Mouse (Mus musculus) thymus, postnatal 0 days (tissue): ENCODE measurements around the gene Rbm47. TPM values are rescaled to one million over a fixed set of nuclear protein-coding genes. Genes with fewer than 3 reads are reported as not detected.

Source experiments
- DNase-seq: peaks from one replicate; pipeline ENCODE4 v3.0.0-alpha.2; 2015; ENCODE audit warnings: low spot score
- polyA plus RNA-seq: library from polyadenylated mRNA; unstranded; fragments of >200 nt; fragmentation: Nextera tagmentation; extraction: Ambion mirVana; gene quantifications from 2 replicates; pipeline ENCODE4 v1.2.1, GENCODE M21; 2015

Rbm47 gene
- polyA plus RNA-seq, 1 experiment from 2014 or later, result 14.4 TPM

DNA sequence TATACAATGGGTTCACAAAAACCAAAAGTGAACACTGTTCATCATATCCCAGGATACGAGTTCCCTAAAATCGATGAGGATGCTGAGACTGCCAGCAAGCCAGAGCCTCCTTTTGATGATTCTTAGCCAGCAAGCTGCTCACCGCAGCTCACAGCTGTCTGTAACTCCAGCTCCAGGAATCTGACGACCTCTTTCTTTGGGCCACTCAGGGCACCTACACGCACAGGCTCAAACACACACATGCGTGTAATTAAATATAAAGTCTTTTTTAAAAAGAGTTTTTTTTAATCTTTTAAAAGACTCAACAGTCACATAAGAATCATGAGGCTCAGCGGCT is 103.8 kb downstream of the Rbm47 start:
- DNase-seq, result peak; percentile 9

DNA sequence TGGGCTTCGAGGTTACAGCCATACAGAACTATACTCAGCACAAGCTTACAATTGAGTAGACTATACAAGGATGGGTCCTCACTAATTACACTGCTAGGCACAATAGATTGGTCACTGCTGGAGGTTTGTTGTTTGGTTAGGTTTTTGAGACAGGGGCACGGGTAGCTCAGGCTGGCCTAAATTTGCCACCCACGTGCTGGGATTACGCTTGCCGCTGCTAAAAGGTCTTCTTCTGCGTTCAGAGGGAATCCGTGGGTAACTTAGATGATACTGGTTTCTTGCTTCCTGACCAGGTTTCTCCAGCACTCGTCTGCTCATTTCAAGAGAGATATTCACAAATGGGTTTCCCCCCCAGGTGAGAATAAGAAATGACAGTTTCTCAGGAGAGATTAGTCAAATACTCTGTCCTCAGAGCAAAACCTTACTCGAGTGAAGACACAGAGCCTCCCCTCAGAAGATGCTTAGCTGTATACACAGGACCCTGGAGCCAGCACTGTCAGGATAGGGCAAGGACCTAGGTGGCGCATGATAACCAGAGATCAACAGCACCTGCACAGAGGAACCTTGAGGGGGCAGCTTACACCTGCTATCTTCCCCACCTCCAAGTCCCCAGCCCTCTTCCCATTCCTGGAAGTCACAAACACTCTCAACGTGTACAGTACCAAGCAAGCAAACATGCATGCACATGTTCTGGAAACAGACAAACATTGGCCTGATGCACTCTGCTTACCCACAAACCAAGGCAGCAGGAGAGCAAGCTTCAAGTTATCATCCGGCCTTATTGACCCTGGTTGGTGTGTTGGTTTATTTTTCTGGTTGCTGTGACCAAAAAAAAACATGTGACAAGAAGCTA is 104.6 kb downstream of the Rbm47 start:
- peak; percentile 32 for DNase-seq

DNA sequence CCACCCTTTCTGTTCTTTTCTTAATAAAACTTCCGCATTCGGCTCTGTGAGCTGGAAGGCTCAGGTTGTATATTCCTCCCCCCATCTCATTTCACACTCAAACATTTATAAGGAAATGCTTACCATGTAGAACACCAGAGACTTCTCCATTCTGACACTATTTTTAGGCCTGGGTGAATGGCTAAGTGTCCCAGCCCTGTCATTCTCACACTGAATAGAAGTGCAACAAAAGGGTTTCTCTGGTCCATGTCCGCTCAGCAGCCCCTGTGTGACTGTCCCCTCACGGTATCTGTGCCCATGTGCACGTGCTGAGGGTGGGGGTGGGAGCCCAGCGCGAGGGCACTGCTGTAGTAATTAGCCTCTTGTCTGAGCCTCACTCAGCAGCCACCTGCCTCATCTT is 105.7 kb downstream of the Rbm47 start:
- no peak for DNase-seq

DNA sequence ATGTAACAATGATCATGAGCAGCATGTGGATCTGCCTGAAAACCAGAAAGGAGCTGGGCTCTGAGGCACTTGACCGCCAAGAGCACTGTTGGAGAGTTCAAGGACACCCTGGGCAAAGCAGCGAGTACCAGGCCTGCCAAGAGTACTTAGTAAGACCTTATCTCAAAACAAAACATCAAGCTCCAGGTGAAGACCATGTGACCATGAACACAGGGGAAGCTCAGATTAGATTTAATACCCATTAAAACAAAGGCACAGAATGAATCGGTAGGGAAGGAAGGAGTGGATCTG is 110.0 kb downstream of the Rbm47 start:
- no peak for DNase-seq

DNA sequence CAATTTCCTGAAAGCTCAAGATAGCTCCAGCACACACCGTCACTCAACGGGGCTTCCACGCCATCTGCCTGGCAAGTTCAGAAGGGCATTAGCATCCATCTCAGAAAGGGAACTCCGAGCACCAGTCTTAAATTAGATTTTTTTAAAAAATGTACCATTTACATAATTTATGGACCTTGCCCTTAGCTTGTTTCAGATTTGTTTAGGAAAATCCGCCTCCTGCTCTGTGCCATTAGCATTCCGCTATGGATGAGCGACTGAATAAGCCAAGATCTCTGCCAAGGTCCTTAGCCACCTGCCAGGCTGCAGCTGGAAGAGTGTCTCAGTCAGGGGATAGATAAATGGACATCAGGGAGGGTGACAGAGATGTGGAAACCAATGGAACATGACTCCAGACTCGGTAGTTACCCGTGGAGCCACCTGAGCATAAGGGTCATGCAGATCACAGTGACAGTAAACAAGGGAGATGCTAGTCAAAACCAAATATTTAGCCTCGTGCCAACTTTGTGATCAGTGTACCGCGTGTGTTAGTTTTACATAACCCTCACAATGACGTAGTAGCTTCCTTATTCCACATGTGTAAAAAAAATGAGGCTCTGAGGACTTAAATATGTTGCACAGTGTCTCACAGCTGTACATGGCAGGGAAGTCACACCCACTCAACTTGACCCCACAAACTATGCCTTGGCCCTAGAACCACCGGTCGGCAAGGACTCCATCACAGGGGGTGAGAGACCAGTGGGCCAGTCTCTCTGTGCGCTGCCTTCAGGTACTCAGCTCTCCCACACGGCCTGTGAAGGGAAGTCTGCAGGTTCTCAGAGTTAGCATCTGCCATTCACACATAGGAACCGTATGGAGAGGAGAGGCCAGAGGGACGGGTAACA is 110.6 kb downstream of the Rbm47 start:
- no peak for DNase-seq

DNA sequence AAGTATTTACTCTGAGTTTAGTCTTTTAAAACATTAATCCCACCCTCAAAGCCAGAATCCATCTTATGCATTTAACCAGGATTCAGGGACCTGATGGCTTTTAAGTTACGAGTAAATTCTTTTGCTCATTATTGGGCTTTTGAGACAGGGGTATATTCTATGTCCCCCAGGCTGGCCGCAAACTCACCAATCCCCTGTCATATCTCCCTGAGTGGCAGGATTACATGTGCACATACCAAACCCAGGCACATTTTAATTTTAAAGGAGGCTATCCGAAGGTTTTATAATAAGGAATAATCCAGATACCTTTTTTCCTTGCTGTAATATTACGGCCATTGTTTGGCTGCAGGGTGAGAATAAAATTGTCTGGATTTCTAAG is 111.3 kb downstream of the Rbm47 start:
- DNase-seq, result no peak

DNA sequence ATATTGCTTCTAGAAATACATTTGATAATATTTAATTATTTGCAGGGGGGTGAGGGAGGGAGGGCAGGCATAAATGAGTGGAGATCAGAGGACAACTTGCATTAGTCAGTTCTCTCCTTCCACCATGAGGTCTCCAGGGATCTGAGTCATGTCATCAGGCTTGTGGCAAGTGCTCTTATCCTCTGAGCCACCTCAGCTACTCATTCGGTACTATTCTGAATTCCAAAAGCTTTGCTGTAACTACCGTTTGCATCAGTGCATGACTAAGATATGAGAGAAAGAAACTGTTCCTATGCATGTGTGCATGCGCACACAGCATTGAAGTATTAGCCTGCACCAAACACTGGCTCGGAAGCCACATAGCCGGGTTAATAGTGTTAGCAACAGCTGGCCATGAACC is 114.1 kb downstream of the Rbm47 start:
- no peak for DNase-seq

DNA sequence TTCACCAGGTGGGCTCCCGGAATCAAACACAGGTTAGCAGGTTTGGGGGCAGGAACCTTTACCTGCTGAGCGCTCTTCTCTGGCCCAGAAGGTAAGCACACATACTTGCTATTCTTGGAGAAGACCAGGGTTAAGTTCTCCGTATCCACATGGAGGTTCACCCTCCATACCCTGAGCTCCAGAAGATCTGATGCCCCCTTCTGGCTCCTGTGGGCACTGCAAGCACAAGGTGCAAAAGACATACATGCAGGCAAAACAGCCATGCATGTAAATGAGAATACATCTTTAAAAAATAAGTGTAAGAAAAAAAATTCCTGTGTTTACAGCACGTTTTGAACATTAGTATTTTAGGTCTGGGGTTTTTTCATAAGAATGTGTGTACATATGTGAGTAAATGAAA is 116.2 kb downstream of the Rbm47 start:
- peak; percentile 34 for DNase-seq

DNA sequence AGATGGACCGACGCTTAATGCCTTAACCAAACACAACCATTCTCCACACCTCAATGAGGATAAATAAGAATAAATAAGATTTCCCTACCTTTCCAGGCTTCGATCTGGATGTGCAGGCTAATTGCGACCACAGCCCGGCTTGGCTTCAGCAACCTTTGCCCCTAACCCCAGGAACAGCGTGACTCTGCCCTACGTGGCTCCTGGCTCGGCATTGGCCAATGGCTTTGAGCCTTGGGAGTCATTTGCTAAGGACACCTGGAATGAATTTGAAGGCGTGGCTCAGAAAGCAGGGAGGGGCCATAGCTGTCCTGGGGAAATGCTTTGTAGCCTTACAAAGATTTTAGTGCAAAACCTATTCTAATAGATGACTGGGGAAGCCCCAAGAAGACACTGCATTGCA is 118.5 kb downstream of the Rbm47 start:
- DNase-seq, result no peak

DNA sequence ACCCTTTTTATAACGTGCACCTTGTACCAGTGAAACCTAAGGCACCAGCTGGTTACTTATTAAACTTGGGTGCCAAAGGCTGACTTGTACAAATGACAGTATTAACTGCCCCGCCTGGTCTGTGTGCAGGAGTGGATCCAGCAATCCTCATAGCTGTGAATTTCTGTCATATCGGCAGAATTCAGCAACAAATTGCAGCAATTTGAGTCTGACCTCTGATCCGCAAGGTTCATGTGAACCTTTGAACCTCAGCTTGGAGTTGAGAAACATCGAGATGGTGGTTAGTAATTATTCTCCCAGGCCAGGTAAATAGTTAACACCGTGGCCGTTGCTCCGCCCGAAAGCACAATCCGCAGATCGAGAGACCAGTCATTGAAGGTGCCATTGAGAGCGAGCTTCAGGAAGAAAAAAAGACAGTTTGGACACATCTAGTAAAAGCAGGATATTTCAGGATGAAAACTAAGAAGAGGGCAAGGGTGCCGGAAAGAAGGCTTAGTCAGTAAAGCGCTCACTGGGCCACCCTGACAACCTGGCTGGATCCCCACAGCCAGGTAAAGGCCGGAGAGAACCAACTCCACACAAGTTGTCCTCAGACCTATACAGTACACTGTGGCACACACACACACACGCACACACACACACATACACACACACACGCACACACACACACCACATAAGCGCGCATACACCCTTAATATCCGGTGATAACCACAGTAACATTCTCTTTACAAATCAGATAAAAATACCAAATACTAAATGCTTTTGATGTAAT is 120.0 kb downstream of the Rbm47 start:
- no peak for DNase-seq

DNA sequence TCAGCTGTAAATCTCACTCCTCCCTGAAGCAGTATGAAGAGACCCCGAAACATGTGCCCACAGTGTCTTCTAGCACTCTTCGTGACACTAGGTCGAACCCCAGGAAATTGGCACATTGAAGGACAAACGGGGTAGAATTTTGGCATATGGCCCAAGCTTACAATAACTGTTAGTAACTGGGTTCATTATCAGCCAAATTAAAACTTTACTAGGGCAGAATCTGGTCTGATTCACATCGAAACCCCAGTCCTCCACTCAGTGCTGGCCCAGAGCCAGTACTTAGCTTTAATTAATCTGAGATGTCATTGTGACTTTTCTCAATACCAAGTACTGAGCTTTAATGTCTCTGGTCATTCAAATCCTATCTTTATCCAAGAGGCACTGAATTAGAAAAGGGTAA is 122.1 kb downstream of the Rbm47 start:
- DNase-seq, result no peak

DNA sequence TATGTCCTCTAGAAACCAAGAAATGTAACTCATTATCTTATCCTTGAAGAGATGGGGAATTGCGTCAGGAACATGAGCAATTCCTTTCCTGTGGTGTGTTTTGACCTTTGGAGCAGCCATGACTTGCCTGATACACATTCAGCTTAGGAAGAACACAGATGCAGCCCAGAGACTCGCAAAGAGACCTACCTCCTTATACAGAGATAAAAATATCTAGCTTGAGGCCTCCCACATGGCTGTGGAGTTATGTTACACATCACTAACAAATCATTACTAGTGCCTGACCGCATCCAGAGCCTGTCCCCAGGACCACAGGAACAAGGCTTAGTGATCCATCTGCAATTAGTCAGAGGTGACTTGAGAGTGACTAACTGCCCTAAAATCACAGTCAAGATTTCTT is 126.6 kb downstream of the Rbm47 start:
- DNase-seq, result no peak

DNA sequence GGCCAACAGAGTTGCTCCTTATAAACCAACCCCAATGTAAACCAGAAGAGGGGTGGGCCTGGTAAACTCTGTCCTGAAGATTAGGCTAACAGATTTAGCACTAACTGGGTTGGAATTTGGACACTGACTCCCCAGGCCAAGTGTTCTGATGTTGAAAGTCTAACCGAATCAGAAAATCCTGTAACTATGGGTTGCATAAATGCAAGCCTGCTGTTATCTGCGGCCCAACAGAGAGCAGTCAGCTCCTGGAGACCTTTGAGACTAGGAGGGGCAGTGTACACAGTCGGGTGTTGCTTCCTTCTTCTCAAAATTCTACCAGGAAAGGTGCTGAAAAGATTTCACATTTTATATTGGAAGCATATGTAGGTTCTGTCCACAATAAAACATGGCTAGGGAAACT is 129.0 kb downstream of the Rbm47 start:
- DNase-seq, result no peak

DNA sequence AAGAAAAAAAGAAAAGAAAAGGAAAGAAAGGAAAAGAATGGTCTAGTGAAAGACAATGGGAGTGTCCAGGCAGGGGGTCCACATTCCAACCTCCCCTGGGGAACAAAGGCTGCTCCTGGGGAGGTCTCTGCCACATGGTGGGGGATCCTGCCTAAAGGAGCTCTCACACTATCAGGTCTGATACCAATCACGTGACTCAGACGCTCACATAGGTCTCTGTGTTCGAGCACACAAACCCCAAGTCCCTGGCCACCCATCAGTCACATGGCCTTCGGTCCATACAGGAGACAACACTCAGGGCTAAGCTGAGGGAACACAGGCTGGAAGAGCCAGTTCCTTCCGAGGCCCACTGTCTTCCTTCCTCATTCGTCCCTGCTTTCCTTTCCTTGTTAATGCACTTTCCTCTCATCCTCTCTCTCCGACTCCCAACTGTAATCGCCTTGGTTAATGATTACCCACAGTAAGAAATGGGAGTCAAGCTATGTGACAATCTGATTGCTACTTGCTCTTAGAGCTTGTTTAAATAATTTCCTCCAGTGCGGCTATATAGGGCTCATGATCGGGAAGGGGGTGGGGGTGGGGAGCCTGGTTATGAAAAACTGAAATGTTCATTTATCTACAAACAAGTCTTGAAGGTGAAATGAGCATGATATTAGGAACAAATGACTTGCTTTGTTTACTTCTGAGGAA is 130.1 kb downstream of the Rbm47 start:
- DNase-seq, result no peak

DNA sequence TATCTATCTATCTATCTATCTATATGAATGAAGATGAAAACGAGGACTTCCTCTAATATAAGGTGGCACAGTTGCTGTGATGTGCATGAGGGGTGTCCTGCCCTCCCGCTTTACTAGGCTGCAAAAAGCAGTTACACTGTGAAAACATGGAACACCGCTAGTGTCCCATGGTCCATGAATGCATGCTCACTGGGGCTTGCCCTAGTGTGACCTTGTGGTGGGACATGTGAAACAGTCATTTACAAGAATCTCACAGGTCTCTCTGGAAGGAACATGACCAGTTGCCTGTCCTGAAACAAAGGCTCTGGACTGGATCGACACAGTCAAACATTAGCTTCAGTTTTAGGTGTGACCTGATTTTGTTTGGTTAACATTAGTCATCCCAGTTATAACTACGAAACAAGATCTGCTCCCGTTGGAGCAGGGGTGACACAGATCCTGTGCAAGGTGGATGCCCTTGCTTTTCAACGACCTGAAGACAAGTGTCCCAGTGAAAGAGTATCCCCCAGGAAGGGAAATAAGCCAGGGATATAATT is 132.1 kb downstream of the Rbm47 start:
- DNase-seq, result no peak

DNA sequence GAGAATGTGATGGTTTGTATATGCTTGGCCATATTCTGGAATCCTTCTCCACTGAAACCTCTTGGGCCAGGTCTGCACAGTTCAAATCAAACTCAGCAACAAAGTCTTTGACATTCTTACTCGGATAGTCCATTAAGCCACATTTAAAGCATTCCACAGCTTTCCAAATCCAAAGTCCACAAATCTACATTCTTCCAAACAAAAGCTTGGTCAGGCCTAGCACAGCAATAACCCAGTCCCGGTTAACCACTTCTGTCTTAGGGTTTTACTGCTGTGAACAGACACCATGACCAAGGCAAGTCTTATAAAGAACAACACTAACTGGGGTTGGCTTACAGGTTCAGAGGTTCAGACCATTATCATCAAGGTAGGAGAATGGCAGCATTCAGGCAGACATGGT is 133.1 kb downstream of the Rbm47 start:
- no peak for DNase-seq

DNA sequence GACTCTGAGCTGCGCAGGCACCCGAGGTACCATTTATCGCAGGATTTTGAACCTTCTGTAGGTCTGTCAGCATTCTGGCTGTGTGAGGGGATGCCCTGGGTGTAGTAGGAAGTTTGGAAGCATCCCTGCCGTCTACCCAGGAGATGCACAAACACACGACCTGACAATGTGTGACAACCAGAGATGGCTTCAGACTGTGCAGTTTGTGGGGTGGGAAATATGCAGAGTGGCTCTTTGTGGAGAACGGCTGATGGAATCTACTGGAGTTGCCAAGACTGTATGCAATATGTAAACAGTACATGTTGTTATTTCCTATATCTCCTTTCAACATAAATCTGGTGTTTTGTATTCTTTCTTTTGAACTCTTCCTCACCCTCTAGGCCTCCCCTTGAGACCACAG is 135.9 kb downstream of the Rbm47 start:
- no peak for DNase-seq

DNA sequence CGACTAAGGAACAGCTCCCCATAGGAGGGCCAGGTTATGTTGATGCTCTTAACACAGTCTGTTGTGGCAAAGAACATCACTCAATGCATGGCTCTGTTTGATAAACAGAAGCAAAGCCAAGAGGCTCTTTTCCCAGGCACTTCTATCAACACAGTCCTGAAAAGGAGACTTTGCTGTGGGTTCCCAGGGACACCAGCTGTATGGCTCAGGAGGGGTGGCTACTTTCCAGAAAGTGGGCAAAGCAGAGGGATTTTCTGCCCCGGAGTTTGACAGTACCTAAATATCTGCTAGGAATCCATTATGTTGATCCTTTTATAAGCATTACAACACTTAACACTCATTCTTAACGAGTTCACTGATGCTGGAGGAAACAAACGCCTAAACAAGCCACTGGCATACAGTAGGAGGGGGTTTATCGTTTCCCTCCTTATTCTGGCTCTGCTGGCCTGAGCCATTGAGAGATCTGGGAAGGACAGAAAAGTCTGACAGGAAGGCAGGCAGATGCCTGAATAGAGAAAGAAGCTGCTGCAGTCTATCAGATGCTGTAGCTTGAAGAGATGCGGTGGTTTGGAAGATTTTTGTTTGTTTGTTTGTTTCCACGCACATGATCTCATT is 136.4 kb downstream of the Rbm47 start:
- DNase-seq, result no peak

DNA sequence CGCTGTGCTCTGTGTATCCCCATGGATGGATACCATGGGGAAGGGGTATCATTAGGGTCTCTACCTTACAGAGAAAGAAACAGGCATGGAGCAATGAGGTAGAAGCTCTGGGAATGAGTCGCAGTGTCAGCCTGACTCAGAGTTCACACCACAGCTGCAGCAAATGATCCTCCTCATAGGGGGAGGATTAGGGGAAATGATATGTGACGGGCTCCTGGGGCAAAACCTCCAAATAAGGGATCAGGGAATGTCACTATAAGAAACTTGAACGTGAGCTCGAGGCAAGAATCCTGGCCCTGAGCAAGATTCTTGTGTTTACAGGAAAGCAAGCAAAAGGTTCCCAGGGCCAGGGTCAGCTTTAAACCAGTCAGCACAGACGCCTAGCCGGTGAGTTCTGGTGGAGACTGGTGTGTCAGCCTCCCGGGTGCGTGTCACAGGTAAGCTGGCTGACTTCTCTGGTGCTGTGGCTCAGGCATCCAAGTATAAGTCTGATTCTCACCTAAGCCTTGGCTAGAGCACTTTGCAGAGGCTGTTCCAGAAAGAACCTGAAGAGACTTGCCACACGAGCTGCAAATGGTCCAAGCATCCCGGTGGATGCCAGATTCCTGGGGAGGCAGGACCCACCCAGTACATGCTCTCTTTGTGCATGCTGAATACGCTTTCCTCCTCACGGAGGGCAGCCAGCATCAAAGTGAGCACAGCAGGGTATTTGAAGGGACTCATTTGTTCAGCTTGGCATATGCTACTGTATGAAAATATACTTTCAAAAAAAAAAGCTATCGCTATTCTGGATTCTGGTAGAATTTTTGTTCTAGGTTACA is 138.3 kb downstream of the Rbm47 start:
- no peak for DNase-seq

DNA sequence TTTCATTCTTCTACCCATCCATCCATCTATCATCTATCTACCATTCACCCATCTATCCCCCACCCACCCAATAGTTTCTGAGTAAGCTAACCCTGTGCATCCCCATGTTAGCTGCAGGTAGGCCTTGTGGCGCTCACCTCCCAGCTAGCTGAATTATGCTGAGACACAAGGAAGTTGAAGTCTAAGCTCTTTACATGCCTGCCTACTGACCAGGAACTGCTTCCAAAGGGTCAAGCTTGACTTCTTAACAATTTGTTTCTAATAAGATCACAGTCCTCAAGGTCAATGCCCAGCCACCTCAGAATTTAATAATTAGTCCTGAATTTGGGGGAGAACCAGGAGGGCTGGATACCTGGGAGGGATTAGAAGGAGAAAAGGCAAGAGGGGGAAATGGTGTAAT is 140.1 kb downstream of the Rbm47 start:
- DNase-seq, result no peak
